Mouse (Mus musculus) mouse trophoblast stem cell (cell line): ENCODE data around the gene Zfp97.
"Not testable (repeated sequence)": the region's sequence is repeated elsewhere in the genome, so short reads cannot be mapped to it uniquely, and the experiment has no call there.

ENCODE experiments used
- in situ Hi-C, 2 experiments: fragments of 300-500 bp; cut with MseI, MboI; formaldehyde crosslinking; loops; 2 replicates in 1 of 2; 3 replicates in 1 of 2; pipeline ENCODE4 v1.15.1; 2025

The Zfp97 gene

DNA sequence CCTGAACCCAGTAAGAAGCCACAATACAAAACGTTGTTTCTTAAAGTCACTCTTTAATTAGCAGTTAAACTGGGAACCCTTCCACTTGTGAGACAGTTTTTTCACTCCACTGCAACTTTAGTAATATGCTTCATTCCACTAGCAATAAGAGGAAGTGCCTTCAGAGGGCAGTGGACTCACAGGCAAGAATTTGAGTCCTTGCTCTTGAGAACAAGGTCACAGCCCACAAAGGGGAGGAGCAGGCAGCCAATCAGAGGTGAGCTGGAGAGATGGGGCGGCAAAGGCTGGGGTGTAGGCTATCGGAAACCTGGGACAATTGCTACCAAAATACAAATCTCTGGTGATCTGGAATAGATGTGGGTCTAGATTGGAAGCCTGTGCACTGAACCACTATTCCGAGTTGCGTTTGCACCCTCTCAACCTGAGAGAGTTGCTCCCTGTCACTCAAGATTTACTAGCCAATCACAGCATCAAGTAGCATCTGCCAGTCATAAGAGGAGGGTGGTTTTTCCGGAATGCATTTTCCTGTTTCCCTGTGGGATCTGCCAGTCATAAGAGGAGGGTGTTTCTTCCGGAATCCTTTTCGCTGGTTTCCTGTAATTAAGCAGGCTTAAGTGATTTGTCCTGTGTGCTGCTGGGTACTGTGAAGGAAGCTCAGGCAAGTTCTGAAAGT lies at the start of gene Zfp97:
Gene Zfp97 (plus strand): TSS at position 586 of the 673 bp plus-strand sequence.
- in situ Hi-C loops = not testable (repeated sequence)

DNA sequence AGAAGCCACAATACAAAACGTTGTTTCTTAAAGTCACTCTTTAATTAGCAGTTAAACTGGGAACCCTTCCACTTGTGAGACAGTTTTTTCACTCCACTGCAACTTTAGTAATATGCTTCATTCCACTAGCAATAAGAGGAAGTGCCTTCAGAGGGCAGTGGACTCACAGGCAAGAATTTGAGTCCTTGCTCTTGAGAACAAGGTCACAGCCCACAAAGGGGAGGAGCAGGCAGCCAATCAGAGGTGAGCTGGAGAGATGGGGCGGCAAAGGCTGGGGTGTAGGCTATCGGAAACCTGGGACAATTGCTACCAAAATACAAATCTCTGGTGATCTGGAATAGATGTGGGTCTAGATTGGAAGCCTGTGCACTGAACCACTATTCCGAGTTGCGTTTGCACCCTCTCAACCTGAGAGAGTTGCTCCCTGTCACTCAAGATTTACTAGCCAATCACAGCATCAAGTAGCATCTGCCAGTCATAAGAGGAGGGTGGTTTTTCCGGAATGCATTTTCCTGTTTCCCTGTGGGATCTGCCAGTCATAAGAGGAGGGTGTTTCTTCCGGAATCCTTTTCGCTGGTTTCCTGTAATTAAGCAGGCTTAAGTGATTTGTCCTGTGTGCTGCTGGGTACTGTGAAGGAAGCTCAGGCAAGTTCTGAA lies 57.7 kb downstream of the Zfp97 start:
- in situ Hi-C loops = loop anchor here in 1 of 2 experiments (25.0 kb wide), 1 partner anchor 117 kb away; the partner anchor contains the start of gene Zfp960

DNA sequence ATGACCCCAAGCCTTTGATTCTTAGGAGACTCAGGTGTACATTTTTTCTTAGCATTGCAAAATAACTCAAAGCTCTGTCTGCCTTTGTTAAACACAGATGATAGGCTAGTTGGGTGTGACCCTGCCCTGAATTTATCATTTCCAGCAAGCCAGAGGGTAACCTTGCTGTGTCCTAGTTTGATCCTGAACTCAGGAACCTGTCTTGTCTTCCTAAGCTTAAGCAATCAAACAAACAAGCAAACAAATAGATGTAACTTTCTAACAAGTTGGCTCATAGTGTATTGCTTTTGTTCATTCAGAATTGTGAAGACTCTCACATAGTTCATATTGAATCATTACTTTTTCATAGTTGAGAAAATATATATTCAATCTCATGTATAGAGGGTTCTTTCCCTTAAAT lies 73.5 kb downstream of the Zfp97 start:
- in situ Hi-C loops = loop anchor here in 1 of 2 experiments (25.0 kb wide), 1 partner anchor 132 kb away; the partner anchor contains the start of gene Zfp960

DNA sequence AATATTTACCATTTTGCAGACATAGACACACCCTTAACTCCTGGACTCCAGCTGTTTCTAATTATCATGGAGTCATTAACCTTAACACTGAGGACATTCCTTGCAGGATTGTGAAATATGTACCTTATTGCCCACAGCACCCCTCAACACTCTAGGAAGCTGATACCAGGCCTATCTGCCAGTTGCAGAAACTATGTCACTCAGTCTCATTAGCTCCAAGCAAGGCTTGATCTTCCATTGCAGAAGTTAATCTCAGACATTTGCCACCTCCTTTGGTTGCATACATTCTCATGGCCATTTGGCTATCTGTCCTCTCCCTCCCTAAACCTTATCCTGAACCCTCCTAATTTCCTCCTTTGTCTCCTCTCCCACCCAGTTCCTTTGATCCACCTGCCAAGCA lies 74.0 kb downstream of the Zfp97 start:
- in situ Hi-C loops = loop anchor here in 1 of 2 experiments (25.0 kb wide), 1 partner anchor 133 kb away; the partner anchor contains the start of gene Zfp960

DNA sequence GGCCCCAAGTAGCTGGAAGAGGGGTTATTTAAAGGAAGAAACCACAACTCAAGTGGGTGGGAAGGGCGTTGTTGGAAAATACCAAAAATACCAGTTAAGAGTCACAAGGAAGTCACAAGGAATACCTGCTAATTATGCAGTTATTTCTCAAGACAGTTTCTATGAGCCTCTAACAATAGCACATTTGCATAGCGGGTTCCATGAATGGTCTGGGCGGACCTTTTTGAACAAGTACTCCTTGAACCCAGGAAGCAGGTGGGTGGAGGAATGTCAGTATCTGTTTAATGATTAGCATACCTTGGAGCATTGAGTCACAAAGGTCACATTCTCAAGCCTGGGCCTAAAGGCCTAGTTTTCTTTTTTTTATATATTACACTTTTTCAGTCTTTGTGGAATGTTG lies 74.9 kb downstream of the Zfp97 start:
- in situ Hi-C loops = loop anchor here in 1 of 2 experiments (25.0 kb wide), 1 partner anchor 134 kb away; the partner anchor contains the start of gene Zfp960
